Mouse (Mus musculus): ENCODE measurements around the gene Calhm4. TPM values are rescaled to one million over a fixed set of nuclear protein-coding genes. Genes with fewer than 3 reads are reported as not detected.

Gene Calhm4
- total and polyA plus RNA-seq, 3 experiments = 0.04 TPM; not detected in 2

DNA sequence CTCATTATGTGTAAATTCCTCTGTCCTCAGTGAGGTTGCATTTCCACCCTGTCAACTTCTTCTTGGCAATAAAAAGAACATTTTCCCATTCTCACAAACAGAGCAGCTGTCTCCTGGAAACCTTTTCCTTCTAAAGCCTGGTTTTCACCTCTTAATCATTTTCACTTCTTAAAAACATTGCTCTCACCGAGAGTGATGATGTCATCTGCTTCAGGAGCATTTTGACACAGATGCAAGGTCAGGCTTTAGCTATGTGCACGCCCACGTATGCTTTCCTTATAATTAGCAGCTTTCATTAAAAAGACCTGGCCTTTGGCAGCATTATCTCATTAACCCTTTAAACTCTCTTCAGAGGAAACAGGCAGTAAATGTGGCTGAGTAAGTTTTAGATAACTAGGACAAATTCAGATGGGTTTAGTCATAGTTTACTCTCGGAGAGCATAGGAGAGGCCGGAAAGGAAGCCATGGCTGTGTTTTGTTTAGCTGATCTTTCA is 26.9 kb upstream of the Calhm4 start:
- Histone ChIP-seq H3K79me2 (replicated peaks; ENCODE audit: control insufficient read depth, extremely low read depth, insufficient read depth, poor library complexity, severe bottlenecking) (no peaks in the 10 kb centered on the region), H3K27ac (ENCODE audit: insufficient read depth, low read depth) (no peak overlapping the region), H3K4me2 (ENCODE audit: insufficient read depth, low read depth, poor library complexity, severe bottlenecking) (peak overlapping the region; percentile 44), H3K9ac (ENCODE audit: insufficient read depth, low read depth) (no peak overlapping the region), H3K36me3 (replicated peaks in 1 of 2; ENCODE audit: control insufficient read depth in 1 of 2, insufficient read depth in 1 of 2, low read length in 1 of 2) (no peaks in the 10 kb centered on the region), H3K4me3 (replicated peaks in 1 of 3; ENCODE audit: low read depth in 2 of 3, low read length in 2 of 3, poor library complexity in 1 of 3) (no peak overlapping the region), H3K9me3 (replicated peaks; ENCODE audit: low read length) (no peaks in the 10 kb centered on the region), H3K4me1 (ENCODE audit: control insufficient read depth in 1 of 2, insufficient read depth in 2 of 2) (peaks cover 0 to 8% of the 10 kb centered on the region in 2 experiments; a peak in 2 of 4 replicates), H3K27me3 (replicated peaks) (no peaks in the 10 kb centered on the region)
- TF ChIP-seq TBP (conservative IDR thresholded peaks at IDR 0.05; ENCODE audit: low read depth, low read length) = no peak
- peak; percentile 72 for TF ChIP-seq JUND (conservative IDR thresholded peaks at IDR 0.05; ENCODE audit: low read depth, low read length)
- peak; percentile 66 for TF ChIP-seq JUN (IDR thresholded peaks at IDR 0.05; ENCODE audit: insufficient read depth, low read depth, low read length)
- TF ChIP-seq BHLHE40 (IDR thresholded peaks at IDR 0.05; ENCODE audit: low read depth, low read length) = no peak
- TF ChIP-seq IRF4 (IDR thresholded peaks at IDR 0.05; ENCODE audit: low read depth, low read length) = 0 out of 2 replicates have a peak, but pooled peaks have one; percentile 27
- no peak for TF ChIP-seq NELFE (IDR thresholded peaks at IDR 0.05; ENCODE audit: low read depth, low read length)
- TF ChIP-seq EP300 (IDR thresholded peaks at IDR 0.05; ENCODE audit: low read length) = peak; percentile 55; the same call in 1 of the 2 replicates
- no peak for TF ChIP-seq MYC (IDR thresholded peaks at IDR 0.05; ENCODE audit: low read depth, low read length)
- DNase-seq (ENCODE audit: extremely low read depth) = no peak
- dilution Hi-C loops (cut with MboI; ENCODE audit: extremely low pct_ligation_motif_present, extremely low pct_unique_long_range_greater_than_20kb, low sequenced_read_pairs) = no loop called here
- in situ Hi-C loops (cut with MboI; ENCODE audit: low pct_ligation_motif_present, low pct_unique_long_range_greater_than_20kb, low sequenced_read_pairs) = no loop called here

DNA sequence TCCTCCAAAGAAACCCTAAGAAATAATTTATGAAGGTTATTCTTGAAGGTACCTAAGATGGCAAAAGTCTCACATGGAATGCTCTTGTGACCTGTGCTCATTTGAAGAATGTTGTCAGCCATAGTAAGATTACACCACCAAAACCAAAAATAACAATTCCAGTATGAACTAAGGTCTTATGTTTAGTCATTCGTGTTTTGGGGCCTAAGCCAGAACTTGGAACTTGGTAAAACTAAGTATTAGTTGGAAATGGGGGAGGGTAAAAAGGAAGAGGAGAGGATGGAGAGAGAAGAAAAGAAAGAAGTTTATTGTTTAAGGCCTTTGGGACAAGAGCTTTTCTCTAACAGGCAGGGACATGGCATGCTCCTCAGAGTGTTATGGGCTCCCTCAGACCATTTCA is 25.5 kb upstream of the Calhm4 start:
- no peaks in the 10 kb centered on the region for H3K27me3 ChIP-seq (replicated peaks)
- H3K4me3 ChIP-seq (replicated peaks in 1 of 3; ENCODE audit: low read depth in 2 of 3, low read length in 2 of 3, poor library complexity in 1 of 3) = no peak overlapping the region
- TF ChIP-seq MYC (IDR thresholded peaks at IDR 0.05; ENCODE audit: low read depth, low read length) (no peak), E2F4 (IDR thresholded peaks at IDR 0.05; ENCODE audit: insufficient replicate concordance, low read depth, low read length) (no peak), MXI1 (IDR thresholded peaks at IDR 0.05; ENCODE audit: low read depth, low read length) (no peak), NRF1 (IDR thresholded peaks at IDR 0.05; ENCODE audit: low read depth, low read length) (no peak), USF2 (conservative IDR thresholded peaks at IDR 0.05; ENCODE audit: low read depth, low read length) (no peak), IRF4 (IDR thresholded peaks at IDR 0.05; ENCODE audit: low read depth, low read length) (no peak), BHLHE40 (IDR thresholded peaks at IDR 0.05; ENCODE audit: low read depth, low read length) (no peak), CHD1 (IDR thresholded peaks at IDR 0.05; ENCODE audit: low read depth, low read length) (no peak), SIN3A (IDR thresholded peaks at IDR 0.05; ENCODE audit: low read length) (no peak), JUND (conservative IDR thresholded peaks at IDR 0.05; ENCODE audit: low read depth, low read length) (no peak), JUN (IDR thresholded peaks at IDR 0.05; ENCODE audit: insufficient read depth, low read depth, low read length) (no peak), CHD2 (IDR thresholded peaks at IDR 0.05; ENCODE audit: low read length) (no peak), UBTF (IDR thresholded peaks at IDR 0.05; ENCODE audit: low read depth, low read length) (no peak), PAX5 (IDR thresholded peaks at IDR 0.05; ENCODE audit: low read length) (no peak), POLR2A (IDR thresholded peaks at IDR 0.05; ENCODE audit: low read depth, low read length) (no peak), MAFK (IDR thresholded peaks at IDR 0.05; ENCODE audit: insufficient replicate concordance, low read length) (no peak), KAT2A (IDR thresholded peaks at IDR 0.05; ENCODE audit: insufficient replicate concordance, low read length) (no peak), MAZ (IDR thresholded peaks at IDR 0.05; ENCODE audit: low read depth, low read length) (no peak), ZC3H11A (IDR thresholded peaks at IDR 0.05; ENCODE audit: low read depth, low read length) (no peak), MEF2A (IDR thresholded peaks at IDR 0.05; ENCODE audit: borderline replicate concordance, low read depth, low read length) (no peak)
- H3K9ac ChIP-seq (ENCODE audit: insufficient read depth, low read depth) = no peak overlapping the region
- H3K4me1 ChIP-seq (ENCODE audit: control insufficient read depth in 1 of 2, insufficient read depth in 2 of 2) = peaks cover 0 to 8% of the 10 kb centered on the region in 2 experiments; a peak in 2 of 4 replicates
- DNase-seq (ENCODE audit: extremely low read depth) = no peak
- H3K79me2 ChIP-seq (replicated peaks; ENCODE audit: control insufficient read depth, extremely low read depth, insufficient read depth, poor library complexity, severe bottlenecking) = no peaks in the 10 kb centered on the region
- H3K9me3 ChIP-seq (replicated peaks; ENCODE audit: low read length) = no peaks in the 10 kb centered on the region
- H3K36me3 ChIP-seq (replicated peaks in 1 of 2; ENCODE audit: control insufficient read depth in 1 of 2, insufficient read depth in 1 of 2, low read length in 1 of 2) = no peaks in the 10 kb centered on the region
- no peak overlapping the region for H3K27ac ChIP-seq (ENCODE audit: insufficient read depth, low read depth)
- in situ Hi-C loops (cut with MboI; ENCODE audit: low pct_ligation_motif_present, low pct_unique_long_range_greater_than_20kb, low sequenced_read_pairs) = no loop called here
- H3K4me2 ChIP-seq (ENCODE audit: insufficient read depth, low read depth, poor library complexity, severe bottlenecking) = no peak overlapping the region
- dilution Hi-C loops (cut with MboI; ENCODE audit: extremely low pct_ligation_motif_present, extremely low pct_unique_long_range_greater_than_20kb, low sequenced_read_pairs) = no loop called here
